Mouse (Mus musculus): ENCODE data around the gene Eif4a2.

The Eif4a2 gene

GRCm38 (mm10) chr16:23103841-23104240 is 3.4 kb upstream of the Eif4a2 start:
- DNase-seq (ENCODE audit: low spot score), result no peak

- no peak for DNase-seq (ENCODE audit: low spot score)
Measured at GRCm38 (mm10) chr16:23106121-23106520, 1.1 kb upstream of the Eif4a2 start.

- DNase-seq (ENCODE audit: low spot score), result peak; percentile 79
Measured at GRCm38 (mm10) chr16:23107946-23108759, 909 bp downstream of the Eif4a2 start.

GRCm38 (mm10) chr16:23108943-23109342 is 1.7 kb downstream of the Eif4a2 start:
- no peak for DNase-seq (ENCODE audit: low spot score)

GRCm38 (mm10) chr16:23109350-23110280 is 2.4 kb downstream of the Eif4a2 start:
- DNase-seq (ENCODE audit: low spot score), result no peak

- no peak for DNase-seq (ENCODE audit: low spot score)
Measured at GRCm38 (mm10) chr16:23112348-23112747, 5.1 kb downstream of the Eif4a2 start.

GRCm38 (mm10) chr16:23112861-23113435 is 5.7 kb downstream of the Eif4a2 start:
- no peak for DNase-seq (ENCODE audit: low spot score)

GRCm38 (mm10) chr16:23113903-23114302 is 6.7 kb downstream of the Eif4a2 start:
- DNase-seq (ENCODE audit: low spot score), result no peak

- no peak for DNase-seq (ENCODE audit: low spot score)
Measured at GRCm38 (mm10) chr16:23114339-23115171, 7.3 kb downstream of the Eif4a2 start.

GRCm38 (mm10) chr16:23115486-23115885 is 8.2 kb downstream of the Eif4a2 start:
- DNase-seq (ENCODE audit: low spot score), result no peak

GRCm38 (mm10) chr16:23117173-23117572 is 9.9 kb downstream of the Eif4a2 start:
- no peak for DNase-seq (ENCODE audit: low spot score)

GRCm38 (mm10) chr16:23122446-23122845 is 15.2 kb downstream of the Eif4a2 start:
- DNase-seq (ENCODE audit: low spot score), result no peak

GRCm38 (mm10) chr16:23123104-23123503 is 15.9 kb downstream of the Eif4a2 start:
- no peak for DNase-seq (ENCODE audit: low spot score)

- DNase-seq (ENCODE audit: low spot score), result no peak
Measured at GRCm38 (mm10) chr16:23124398-23124797, 17.2 kb downstream of the Eif4a2 start.

GRCm38 (mm10) chr16:23127311-23127672 is 20.0 kb downstream of the Eif4a2 start:
- DNase-seq (ENCODE audit: low spot score), result no peak

GRCm38 (mm10) chr16:23127673-23128375 is 20.6 kb downstream of the Eif4a2 start, which contains the start of gene Rfc4:
TSS of gene Rfc4 (minus strand) at chr16:23127737.
- DNase-seq (ENCODE audit: low spot score), result peak; percentile 90

GRCm38 (mm10) chr16:23130303-23130702 is 23.1 kb downstream of the Eif4a2 start:
- DNase-seq (ENCODE audit: low spot score), result no peak

- DNase-seq (ENCODE audit: low spot score), result no peak
Measured at GRCm38 (mm10) chr16:23132336-23132735, 25.1 kb downstream of the Eif4a2 start.

GRCm38 (mm10) chr16:23135421-23136149 is 28.3 kb downstream of the Eif4a2 start:
- no peak for DNase-seq (ENCODE audit: low spot score)

GRCm38 (mm10) chr16:23136406-23136970 is 29.2 kb downstream of the Eif4a2 start:
- no peak for DNase-seq (ENCODE audit: low spot score)
